Mouse (Mus musculus): ENCODE measurements around the gene Aip.

The Aip gene

DNA sequence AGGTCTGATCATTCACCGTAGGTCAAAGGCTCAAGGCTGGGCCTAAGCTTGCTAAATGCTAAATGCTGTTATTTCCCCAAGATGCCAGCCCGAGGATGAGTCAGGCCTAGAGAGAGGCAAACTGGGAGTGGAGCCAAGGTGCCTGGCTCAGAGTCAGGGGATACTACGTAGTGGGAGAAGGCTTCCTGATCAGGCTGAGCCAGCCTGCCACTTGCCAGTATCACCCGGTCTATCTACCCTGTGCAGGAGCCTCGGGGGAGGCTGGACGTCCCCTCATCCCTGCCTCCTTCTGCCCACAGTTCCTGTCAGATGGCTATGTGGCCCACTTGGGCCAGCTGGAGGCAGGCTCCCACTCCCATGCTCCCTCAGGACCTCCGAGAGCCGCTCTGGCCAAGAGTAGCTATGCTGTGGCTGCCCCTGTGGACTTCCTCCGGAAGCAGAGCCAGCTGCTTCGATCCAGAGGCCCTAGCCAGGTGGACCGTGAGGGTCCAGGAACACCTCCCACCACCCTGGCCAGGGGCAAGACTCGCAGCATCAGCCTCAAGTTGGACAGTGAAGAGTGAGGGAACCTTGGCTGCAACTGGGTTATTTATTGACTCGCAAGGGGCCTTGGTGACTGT is 12.4 kb downstream of the Aip start:
- DNase-seq (ENCODE audit: low spot score), result peak; percentile 85

DNA sequence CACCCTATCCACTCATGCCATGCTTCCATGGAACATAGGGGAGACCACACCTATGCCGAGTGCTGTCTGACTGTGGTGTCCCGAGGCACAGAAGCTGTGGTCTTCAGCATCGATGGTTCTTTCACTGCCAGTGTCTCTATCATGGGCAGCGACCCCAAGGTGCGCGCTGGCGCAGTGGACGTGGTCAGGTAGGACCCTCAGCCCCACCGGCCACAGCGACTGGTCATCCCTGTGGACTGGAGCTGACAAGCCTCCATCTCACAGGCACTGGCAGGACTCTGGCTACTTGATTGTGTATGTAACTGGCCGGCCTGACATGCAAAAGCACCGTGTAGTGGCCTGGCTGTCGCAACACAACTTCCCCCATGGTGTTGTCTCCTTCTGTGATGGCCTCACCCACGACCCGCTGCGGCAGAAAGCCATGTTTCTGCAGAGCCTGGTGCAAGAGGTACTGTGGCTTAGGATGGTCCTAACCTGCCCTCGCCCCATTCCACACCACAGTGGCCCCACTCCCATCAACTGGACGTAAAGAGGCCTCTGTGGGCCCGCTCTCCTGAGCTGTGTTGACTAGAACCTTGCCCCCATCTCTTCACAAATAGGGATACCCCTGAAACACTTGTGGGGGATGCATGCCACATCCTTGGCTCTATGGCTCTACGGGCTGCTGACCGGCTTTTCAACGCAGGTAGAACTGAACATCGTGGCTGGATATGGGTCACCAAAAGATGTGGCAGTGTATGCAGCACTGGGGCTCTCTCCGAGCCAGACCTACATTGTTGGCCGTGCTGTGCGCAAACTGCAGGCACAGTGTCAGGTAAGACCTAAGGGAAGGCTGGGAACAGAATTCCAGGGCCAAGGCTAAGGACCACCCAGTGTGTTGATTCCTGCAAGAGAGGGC is 13.3 kb downstream of the Aip start:
- no peak for DNase-seq (ENCODE audit: low spot score)

DNA sequence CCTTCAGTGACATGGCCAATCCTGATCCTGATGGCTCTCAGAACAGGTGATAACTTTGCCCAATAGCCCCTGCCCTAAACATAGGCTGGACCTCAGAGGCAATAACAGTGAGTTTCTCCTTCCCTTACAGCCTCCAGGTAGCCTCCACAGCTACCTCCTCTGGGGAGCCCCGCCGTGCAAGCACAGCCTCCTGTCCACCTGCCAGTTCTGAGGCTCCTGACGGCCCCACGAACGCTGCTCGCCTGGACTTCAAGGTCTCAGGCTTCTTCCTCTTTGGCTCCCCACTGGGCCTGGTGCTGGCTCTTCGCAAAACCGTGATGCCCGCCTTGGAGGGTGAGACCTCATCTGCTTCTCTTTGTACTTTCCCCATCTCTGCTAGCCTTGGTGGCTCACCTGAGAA is 17.1 kb downstream of the Aip start:
- no peak for DNase-seq (ENCODE audit: low spot score)

DNA sequence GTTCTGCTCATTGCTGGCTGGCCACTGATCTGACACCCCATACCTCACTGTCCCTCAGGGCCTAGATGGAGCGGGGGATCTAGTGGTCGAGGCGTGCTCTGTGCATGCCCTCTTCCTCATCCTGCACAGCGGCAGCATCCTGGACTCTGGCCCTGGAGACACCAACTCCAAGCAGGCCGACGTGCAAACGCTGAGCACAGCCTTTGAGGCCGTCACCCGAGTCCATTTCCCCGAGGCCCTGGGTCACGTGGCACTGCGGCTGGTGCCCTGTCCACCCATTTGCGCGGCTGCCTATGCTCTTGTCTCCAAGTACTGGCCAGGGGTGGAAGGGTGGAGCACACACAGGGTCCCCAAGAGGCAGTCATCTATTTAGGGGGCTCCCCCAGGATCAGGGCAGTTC is 19.0 kb downstream of the Aip start:
- no peak for DNase-seq (ENCODE audit: low spot score)

DNA sequence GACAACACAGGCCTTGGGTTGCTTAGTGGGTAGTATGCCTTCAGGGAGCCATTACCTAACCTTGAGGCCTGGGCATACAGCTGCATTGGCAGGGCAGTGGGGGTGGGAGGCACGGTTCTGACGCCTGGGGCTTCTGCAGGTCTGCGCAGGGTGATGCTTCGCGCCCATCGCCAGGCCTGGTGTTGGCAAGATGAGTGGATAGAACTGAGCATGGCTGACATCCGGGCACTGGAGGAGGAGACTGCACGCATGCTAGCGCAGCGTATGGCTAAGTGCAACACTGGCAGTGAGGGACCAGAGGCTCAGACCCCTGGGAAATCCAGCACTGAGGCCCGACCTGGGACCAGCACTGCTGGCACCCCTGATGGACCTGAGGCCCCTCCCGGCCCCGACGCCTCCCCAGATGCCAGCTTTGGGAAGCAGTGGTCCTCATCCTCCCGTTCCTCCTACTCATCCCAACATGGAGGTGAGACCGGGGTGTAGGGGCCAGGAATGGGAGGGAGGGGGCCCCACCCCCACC is 20.9 kb downstream of the Aip start:
- no peak for DNase-seq (ENCODE audit: low spot score)

DNA sequence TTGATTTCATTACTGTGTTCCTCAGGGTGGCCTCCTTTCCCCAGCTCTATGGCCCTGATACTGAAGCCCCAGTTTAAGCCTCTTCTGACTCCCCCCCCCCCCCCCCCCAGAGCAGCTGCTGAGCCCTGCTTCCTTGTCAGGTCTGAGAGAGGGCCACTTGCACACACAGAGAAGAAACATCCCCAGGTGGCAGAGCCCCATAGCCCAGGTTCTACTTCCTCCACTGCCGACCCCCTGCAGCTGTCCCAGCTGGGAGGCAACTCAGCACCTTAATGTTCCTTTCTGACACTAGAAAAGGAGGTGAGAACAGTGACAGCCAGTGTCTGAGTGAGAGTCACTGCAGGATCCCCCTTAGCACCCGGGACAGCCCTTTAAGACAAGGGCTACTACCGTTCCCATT is 21.9 kb downstream of the Aip start:
- no peak for DNase-seq (ENCODE audit: low spot score)

DNA sequence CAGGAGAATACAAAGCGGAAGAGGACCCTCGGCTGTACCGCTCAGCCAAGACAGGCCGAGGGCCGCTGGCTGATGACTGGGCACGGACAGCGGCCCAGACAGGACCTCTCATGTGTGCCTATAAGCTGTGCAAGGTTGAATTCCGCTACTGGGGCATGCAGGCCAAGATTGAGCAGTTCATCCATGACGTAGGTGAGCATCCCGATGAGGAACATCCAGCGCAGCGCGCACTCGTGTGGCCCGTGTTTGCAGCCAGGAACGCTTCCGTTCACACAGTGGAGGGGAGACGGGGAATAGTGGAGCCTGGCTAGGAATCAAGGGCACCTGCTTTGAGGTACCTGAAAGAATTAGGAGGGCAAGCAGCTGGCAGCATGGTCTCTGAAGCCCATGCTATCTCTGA is 22.4 kb downstream of the Aip start:
- no peak for DNase-seq (ENCODE audit: low spot score)

DNA sequence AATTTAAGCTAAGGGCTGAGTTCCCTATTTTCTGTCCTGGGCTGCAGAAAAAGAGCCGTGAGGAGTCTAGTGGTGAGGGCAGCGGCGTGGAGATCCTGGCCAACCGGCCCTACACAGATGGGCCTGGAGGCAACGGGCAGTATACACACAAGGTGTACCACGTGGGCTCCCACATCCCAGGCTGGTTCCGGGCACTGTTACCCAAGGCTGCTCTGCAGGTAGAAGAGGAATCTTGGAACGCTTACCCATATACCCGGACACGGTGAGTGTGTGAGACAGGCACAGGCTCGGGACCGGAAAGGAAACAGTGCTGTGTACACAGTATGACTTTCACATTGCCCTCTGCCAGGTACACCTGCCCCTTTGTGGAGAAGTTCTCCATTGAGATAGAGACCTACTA is 23.0 kb downstream of the Aip start:
- DNase-seq (ENCODE audit: low spot score), result no peak

DNA sequence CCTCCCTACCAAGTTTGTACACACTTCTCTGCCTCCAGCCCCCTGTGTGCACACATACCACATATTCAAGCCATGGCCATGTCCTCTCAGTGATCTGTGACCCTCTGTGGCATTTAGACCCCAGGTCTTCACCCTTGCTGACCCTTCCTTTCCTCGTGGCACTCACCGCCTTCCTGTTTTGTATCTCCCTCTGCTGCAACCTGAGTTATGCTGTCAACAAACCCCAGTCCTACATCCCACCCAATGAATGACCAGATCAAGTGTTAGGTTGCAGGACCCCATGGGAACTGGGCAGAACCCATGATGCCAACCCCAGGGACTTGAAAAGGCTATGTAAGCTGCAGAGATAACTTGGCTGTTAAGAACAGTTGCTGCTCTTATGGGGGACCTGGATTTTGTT is 23.6 kb downstream of the Aip start:
- DNase-seq (ENCODE audit: low spot score), result no peak

DNA sequence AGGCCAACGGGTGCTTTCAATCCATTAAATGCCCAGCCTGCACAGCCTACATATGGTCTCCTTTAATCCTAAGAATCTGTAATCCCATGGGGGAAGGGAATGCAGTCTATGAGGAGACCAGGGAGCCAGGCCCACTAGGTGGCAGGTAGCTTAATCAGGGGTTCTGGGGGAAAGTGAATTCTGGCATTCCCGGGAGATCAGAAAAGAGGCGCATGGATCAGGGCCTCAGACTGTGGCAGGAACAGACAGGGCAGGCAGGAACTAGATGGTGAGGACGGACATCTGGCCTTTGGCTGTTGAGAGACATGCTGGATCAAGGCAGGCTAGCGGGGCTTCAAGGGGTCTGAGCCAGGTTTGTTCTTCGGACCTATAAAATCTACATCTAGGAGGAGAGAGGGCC is 24.2 kb downstream of the Aip start:
- DNase-seq (ENCODE audit: low spot score), result no peak

DNA sequence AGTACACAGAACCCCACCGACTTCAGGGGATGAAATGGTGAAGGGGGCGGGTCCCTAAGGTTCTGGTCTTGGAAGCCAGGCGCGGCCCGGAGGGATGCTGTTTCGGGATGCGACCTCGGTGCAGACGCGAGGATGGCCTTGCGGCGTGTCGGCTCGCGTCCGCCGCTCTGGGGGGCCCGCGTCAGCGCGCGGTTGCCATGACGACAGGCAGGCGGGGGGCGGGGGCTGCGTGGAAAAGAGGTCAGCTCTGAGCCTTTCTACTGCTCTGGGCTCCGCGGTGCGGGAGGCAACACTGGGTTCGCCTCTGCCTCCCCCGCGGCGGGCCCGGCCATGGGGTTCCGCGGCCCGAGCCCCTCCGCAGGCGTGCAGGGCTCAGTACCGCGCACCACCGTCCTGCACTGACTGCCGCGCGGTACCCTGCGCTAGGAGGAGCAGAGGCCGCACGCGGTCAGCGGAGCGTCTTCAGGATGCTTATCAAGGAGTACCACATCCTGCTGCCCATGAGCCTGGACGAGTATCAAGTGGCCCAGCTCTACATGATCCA is 24.9 kb downstream of the Aip start:
- DNase-seq (ENCODE audit: low spot score), result peak; percentile 23

DNA sequence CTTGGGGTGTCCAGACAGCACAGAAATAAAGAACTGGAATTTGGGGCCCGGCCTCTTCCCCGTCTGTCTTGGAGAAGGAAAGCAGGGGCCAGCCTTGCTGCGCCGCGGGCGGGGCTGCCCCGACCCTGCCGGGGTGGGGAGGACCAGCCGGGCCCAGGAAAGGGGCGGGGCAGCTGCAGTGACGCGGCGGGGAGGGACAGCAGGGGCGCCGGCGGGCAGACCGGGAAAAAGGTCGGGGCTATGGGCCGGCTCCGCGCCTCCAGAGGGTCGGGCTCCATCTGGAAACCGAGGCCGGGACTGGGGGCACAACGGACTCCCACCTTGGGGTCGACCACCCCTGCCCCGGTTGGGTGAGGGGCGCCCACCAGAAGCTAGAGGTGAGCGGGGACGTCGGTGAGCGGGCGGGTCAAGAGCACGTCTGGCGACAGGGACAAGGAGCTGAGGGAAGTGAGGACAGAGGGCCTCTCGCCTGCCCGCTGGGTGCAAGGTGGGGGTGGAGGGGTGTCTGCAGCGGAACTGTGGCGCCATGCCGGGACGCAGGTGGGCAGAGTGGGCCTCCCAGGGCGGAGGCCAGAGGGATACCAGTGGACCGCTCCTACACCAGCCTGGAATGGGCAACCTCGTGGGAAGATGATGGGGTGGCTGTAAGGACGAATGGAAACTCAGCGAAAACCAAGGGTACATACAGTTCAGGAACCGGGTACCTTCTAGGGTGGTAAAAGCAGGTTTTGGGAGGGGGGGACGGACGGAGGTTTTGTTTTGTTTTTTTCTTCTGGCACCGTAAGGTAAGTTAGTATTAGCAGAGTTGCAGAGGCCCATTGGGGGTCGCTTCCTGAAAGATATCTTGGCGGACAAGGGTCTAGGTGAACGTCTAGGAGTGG is 25.6 kb downstream of the Aip start, which contains the start of gene Pitpnm1:
Gene Pitpnm1 (plus strand): TSS at position 162 of the 881 bp plus-strand sequence.
- peak; percentile 79 for DNase-seq (ENCODE audit: low spot score)

DNA sequence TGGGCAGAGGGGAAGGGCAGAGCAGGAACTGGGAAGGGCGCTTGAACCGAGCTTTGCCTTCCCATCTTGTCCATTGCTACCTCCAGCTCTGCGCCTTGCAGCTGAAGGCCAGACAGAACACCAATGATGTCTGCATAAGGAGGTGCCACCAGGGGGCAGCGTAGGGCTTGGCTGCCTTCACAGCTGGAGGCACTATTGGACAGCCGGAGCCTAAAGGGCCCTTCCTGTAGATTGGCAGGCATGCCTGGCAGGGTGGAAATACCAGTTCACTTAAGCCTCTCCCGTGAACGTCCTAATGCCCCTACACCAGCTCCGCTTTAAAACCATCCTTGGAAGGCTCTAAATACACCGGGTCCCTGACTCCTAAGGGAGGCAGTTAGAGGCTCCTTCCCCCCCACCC is 26.6 kb downstream of the Aip start:
- DNase-seq (ENCODE audit: low spot score), result peak; percentile 90

DNA sequence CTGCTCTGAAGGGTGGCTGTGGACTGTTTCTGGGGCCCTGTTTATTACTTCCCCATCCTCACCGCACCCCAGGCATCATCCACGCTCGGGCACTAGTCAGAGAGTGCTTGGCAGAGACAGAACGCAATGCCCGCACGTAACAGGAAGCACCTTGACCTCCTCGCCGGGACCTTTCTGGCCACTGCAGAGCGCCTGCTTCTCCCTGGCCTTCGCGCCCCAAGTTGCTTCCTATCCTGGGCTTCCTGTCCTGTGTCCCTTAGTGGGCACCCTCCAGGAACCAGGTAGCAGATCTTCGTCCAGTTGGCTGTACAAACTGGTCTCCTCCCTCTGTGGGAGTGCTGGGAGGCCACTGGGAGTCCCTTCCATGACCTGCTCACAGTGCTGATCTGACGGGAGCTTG is 27.2 kb downstream of the Aip start:
- DNase-seq (ENCODE audit: low spot score), result no peak

DNA sequence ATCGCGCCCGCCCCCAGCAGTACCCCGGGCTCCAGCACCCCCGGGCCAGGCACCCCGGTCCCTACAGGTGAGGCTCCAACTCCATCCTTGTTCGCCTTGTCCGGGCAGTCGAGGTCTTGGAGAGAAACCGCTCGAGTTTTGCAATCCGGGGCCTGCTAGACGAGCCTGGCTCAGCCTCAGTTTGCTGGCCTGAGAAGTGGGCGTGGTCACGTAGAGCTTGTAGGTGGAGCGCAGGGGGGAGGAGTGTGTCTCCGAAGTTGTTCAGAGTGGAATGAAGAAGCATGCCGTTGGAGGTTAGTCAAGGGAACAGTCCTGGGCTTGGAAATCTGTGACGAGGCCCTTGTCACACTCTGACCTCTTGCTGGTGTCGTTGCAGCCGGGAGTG is 28.2 kb downstream of the Aip start:
- no peak for DNase-seq (ENCODE audit: low spot score)

DNA sequence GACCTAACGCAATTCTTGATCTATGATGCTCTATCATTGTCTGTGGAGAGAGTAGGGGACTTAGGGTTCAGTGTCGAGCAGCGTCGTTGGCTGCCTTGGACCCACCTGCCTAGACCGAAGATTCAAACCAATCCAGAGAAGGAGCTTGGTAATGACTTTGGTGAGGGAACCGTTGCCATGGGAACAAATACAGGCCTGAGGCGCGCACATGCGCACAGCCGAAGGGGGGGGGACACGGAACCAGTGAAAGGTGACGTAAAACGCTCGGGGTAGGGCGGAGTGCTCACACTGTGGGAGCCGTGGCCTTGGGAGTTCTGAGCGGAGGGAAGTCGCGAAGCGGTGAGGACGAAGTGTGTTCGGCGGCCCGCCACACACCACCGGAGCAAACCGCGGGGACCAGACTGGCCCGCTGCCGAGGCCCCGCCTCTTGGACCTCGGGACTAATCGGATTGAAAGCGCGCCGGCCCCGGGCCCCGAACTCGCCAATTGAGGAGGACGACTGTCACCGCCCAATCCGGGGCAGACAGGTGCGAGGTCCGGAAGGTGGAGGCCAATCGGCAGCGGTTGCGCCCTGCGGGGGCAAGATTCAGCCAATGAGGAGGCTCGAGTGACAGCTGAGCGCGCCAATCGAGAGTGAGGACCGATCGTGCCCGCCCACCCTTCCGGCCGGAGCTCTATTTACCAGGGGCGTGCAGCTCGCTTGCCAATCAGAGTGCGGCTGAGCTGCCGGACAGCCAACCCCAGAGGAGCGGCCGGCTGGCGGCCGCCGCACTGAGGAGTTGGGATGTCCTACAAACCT is 28.8 kb downstream of the Aip start, which contains the start of gene Cdk2ap2:
Gene Cdk2ap2 (plus strand): TSS at position 541 of the 799 bp plus-strand sequence.
- DNase-seq (ENCODE audit: low spot score), result peak; percentile 99

DNA sequence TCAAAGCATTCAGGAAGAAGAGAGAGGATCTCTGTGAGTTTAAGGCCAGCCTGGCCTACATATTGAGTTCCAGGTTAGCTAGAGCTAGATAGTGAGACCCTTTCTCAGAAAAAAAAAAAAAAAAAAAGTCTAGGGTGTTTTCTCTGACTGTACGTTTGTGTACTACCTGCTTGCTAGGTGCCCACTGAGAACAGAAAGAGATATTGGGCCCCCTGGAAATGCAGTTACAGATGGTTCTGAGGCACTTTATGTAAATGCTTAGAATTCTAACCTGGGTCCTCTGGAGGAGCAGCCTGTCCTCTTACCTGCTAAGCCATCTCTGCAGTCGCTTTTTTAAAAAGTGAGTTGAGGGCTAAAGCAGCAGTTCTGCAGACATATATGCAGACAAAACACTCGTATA is 29.9 kb downstream of the Aip start:
- no peak for DNase-seq (ENCODE audit: low spot score)

DNA sequence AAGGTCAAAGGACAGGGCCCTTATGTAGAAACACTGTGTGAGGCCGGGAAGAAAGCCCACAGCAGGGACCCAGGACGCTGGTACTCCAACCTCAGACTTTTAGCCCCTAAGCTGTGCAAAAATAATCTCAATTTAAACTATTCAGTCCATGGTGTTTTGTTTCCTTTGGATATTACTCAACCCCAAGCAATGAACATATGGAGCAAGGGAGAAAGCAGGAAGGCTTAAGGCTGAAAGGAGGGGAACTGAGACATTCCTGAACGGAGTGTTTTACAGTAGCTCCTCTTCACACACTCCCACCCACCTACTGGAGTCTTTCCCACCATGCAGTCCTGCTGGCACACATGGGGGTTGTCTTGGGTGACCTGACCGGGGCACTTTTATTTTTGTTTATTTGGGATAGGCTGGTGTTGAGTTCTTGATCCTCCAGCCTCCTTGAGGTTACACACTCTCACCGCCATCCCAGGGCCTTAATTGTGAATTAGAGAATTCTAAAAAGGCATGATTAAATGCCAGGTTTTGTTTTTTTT is 30.8 kb downstream of the Aip start:
- DNase-seq (ENCODE audit: low spot score), result no peak

DNA sequence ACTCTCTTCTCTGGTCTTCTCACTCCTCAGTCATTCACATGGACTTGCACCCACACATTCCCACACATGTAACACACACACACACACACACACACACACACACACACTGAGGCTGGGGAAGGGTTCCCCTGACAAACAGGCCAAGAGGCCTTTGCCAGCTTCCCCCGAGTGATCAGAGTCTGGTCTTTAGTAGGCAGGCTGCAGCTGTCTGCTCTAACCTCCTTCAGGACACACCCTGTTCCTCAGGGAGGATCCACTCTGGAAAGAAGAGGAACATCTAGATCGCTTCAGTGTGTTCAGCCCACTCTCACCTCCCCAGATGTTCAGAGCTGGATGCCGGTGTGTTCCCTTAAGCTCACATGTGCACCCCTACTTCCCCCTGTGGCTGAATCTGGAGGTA is 31.3 kb downstream of the Aip start:
- DNase-seq (ENCODE audit: low spot score), result no peak

DNA sequence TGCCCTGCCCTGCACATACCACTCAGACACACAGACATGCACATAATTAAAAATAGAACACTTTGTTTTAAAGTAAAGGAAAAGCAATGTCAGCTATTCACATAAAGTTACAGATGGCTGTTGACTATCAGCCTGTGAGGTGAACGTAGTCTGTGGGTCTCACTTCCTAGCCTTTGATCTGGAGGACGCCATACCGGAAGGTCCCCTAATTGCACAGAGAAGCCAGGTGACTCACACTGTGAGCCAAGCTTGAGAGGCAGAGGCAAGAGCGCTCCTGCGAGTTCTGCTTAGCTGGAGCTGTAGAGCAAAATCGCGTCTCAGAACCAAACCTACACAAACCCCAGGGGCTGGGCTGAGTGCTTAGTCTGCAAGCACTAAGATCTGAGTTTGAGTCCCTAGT is 31.9 kb downstream of the Aip start:
- DNase-seq (ENCODE audit: low spot score), result no peak

DNA sequence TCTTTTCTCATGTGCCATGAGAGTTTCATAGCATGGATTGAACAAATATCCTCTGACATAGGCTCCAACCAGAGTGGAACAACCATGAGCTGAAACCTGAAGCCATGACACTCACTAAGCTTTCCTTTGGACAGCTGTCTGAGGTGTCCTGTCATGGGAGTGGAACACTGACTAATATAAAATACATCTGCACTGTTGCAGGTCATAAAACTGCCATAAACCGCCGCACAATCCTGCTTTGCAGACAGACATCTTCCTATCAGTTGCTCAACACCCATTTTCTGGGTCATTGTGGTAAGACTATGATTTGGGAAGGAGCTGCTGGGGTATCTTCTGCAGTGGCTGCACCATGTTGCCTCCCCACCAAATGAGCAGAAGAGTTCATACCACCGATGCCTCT is 32.9 kb downstream of the Aip start:
- DNase-seq (ENCODE audit: low spot score), result no peak

Measured in spleen, adult 12 weeks (tissue).